In the genomic region with DNA sequence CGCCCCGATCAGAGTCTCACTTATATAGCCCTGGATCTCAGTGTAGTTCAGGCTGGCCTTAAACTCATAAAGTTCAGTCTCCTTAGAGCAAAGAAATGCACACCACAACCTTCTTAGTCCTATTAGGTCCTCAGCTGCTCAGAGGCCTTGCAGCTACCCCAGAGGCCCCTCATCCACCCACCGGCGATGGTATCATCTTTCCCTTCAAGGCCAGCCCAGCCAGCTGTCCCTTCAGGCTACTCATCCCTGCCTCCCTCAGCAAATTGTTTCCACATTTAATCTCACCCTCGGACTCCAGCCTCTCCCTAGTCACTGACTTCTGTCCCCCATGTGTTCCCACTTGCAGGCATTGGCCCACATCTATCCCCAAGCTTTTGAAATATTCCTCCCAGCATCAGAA, we compare ENCODE assay signal across 33 mouse cellular contexts. TPM values are rescaled to one million over a fixed set of nuclear protein-coding genes. Genes with fewer than 3 reads are reported as not detected.
DNase-seq lines count a peak whose midpoint lies in the region; ATAC-seq and TF ChIP-seq lines count a peak whose summit lies in the region.
"Had no signal": no experiment of that assay in that cellular context is flagged by ENCODE, and none has a peak within 500 bp of the region (broad histone marks: within the 10 kb centered on the region; RNA-seq: fewer than 3 reads in every experiment).

No protein-coding gene starts in this region.

- no peak overlapping the region for H3K4me3 ChIP-seq in kidney, embryonic 14.5 days (ENCODE audit: low read length)
- no peak overlapping the region for H3K4me3 ChIP-seq in embryonic facial prominence, embryonic 14.5 days (ENCODE audit: low read depth, low read length)
- no peak overlapping the region for H3K4me3 ChIP-seq in myocyte
- no peak overlapping the region for H3K4me3 ChIP-seq in midbrain, embryonic 10.5 days
- H3K4me3 ChIP-seq: forebrain, embryonic 10.5 days; heart, adult 2 months; heart, embryonic 12.5 days; hindbrain, embryonic 15.5 days; liver, embryonic 12.5 days; megakaryocyte, embryonic 14.5 days; neural tube, embryonic 15.5 days had no signal

- no peaks in the 10 kb centered on the region for H3K27me3 ChIP-seq in kidney, embryonic 14.5 days (ENCODE audit: control insufficient read depth, insufficient read depth, low read length)
- no peaks in the 10 kb centered on the region for H3K27me3 ChIP-seq in embryonic facial prominence, embryonic 14.5 days (replicated peaks; ENCODE audit: control insufficient read depth, insufficient read depth, low read length)
- H3K27me3 ChIP-seq in myocyte (ENCODE audit: control insufficient read depth, insufficient read depth, insufficient read length) = no peaks in the 10 kb centered on the region
- no peaks in the 10 kb centered on the region for H3K27me3 ChIP-seq in midbrain, embryonic 10.5 days (ENCODE audit: low read depth, poor library complexity, severe bottlenecking)
- H3K27me3 ChIP-seq: heart, embryonic 12.5 days; hindbrain, embryonic 15.5 days; neural tube, embryonic 15.5 days; Patski had no signal

- 0 out of 2 replicates have a peak, but pooled peaks have one; percentile 18 for ATAC-seq in kidney, embryonic 14.5 days (ENCODE audit: low FRiP score, low TSS enrichment)
- peak; percentile 32; the same call in 1 of the 2 replicates for ATAC-seq in embryonic facial prominence, embryonic 14.5 days (ENCODE audit: low read depth)
- ATAC-seq: forebrain, embryonic 16.5 days; inflammation-experienced regulatory T-cells, adult 6 months; liver, embryonic 12.5 days; liver, postnatal 0 days; lung, postnatal 0 days; Patski had no signal

- no peak overlapping the region for H3K9ac ChIP-seq in kidney, embryonic 14.5 days (ENCODE audit: low read depth, low read length)
- no peak overlapping the region for H3K9ac ChIP-seq in embryonic facial prominence, embryonic 14.5 days (ENCODE audit: low read depth, low read length)
- H3K9ac ChIP-seq: heart, embryonic 12.5 days; hindbrain, embryonic 15.5 days; liver, embryonic 12.5 days; liver, postnatal 0 days; neural tube, embryonic 15.5 days had no signal

- H3K4me1 ChIP-seq in kidney, embryonic 14.5 days (ENCODE audit: control insufficient read depth, insufficient read depth, low read length) = peaks cover 7% of the 10 kb centered on the region; the same call in 1 of the 2 replicates
- peaks cover 5% of the 10 kb centered on the region; the same call in 1 of the 2 replicates for H3K4me1 ChIP-seq in embryonic facial prominence, embryonic 14.5 days (ENCODE audit: control insufficient read depth, insufficient read depth, low read length)
- H3K4me1 ChIP-seq in midbrain, embryonic 10.5 days = peaks cover 9% of the 10 kb centered on the region

- H3ac ChIP-seq in myocyte (ENCODE audit: control insufficient read depth, insufficient read length) = no peak overlapping the region

- DNase-seq in adrenal gland, postnatal 14 days = peak; percentile 35
- DNase-seq in adrenal gland, postnatal 25 days = no peak
- DNase-seq in kidney, postnatal 10 days = no peak
- DNase-seq in embryonic facial prominence, embryonic 14.5 days (ENCODE audit: low spot score) = peak; percentile 57
- no peak for DNase-seq in thymus, postnatal 4 days
- DNase-seq in midbrain, embryonic 10.5 days (ENCODE audit: low spot score) = no peak
- DNase-seq: adrenal gland, postnatal 10 days; cerebellum, adult 11-12 months; cerebellum, adult 9-11 months; heart, adult 2 months; heart, postnatal 4 days; kidney, adult 11 months; layer of hippocampus, postnatal 36 days; liver, postnatal 0 days; lung, postnatal 4 days; midbrain, embryonic 14.5 days; right cerebral cortex, postnatal 4 days; thymus, adult 18-20 months; thymus, postnatal 25 days had no signal

- H3K4me2 ChIP-seq in kidney, embryonic 14.5 days (replicated peaks; ENCODE audit: low read depth, low read length) = no peak overlapping the region
- H3K4me2 ChIP-seq in embryonic facial prominence, embryonic 14.5 days (ENCODE audit: low read depth, low read length) = no peak overlapping the region
- H3K4me2 ChIP-seq in myocyte (ENCODE audit: low read depth) = peak overlapping the region; percentile 48
- H3K4me2 ChIP-seq: heart, embryonic 12.5 days; hindbrain, embryonic 15.5 days; liver, embryonic 12.5 days; neural tube, embryonic 15.5 days had no signal

- no peak for TF ChIP-seq POLR2A in myocyte (IDR thresholded peaks at IDR 0.05; ENCODE audit: insufficient read length, low read depth)

- no peaks in the 10 kb centered on the region for H3K79me2 ChIP-seq in myocyte (ENCODE audit: control insufficient read depth, insufficient read depth)

- no peak overlapping the region for H3K27ac ChIP-seq in kidney, embryonic 14.5 days (ENCODE audit: low read depth, low read length)
- H3K27ac ChIP-seq in embryonic facial prominence, embryonic 14.5 days (replicated peaks; ENCODE audit: low read depth, low read length) = no peak overlapping the region
- H3K27ac ChIP-seq in midbrain, embryonic 10.5 days (replicated peaks) = no peak overlapping the region
- H3K27ac ChIP-seq: forebrain, embryonic 10.5 days; heart, adult 2 months; hindbrain, embryonic 15.5 days; liver, embryonic 12.5 days; neural tube, embryonic 15.5 days; stomach, postnatal 0 days had no signal

- no peaks in the 10 kb centered on the region for H3K9me3 ChIP-seq in kidney, embryonic 14.5 days (ENCODE audit: control insufficient read depth, low read length)
- H3K9me3 ChIP-seq in embryonic facial prominence, embryonic 14.5 days (ENCODE audit: control insufficient read depth, low read length) = no peaks in the 10 kb centered on the region
- H3K9me3 ChIP-seq in midbrain, embryonic 10.5 days (replicated peaks) = no peaks in the 10 kb centered on the region
- H3K9me3 ChIP-seq: forebrain, embryonic 10.5 days; G1E; heart, embryonic 12.5 days; hindbrain, embryonic 15.5 days; liver, embryonic 12.5 days; megakaryocyte, embryonic 14.5 days; neural tube, embryonic 15.5 days had no signal

- 43% methylated on average over 5 of the region's 5 CpGs for WGBS in kidney, embryonic 14.5 days
- WGBS in embryonic facial prominence, embryonic 14.5 days = 39% methylated on average over 5 of the region's 5 CpGs
- WGBS in midbrain, embryonic 10.5 days = 76% methylated on average over 5 of the region's 5 CpGs

- no peaks in the 10 kb centered on the region for H3K36me3 ChIP-seq in kidney, embryonic 14.5 days (ENCODE audit: control insufficient read depth, insufficient read depth, low read length)
- no peaks in the 10 kb centered on the region for H3K36me3 ChIP-seq in embryonic facial prominence, embryonic 14.5 days (ENCODE audit: control insufficient read depth, insufficient read depth, low read length)
- no peaks in the 10 kb centered on the region for H3K36me3 ChIP-seq in myocyte (ENCODE audit: control insufficient read depth, insufficient read depth)
- H3K36me3 ChIP-seq in midbrain, embryonic 10.5 days = no peaks in the 10 kb centered on the region
- H3K36me3 ChIP-seq: forebrain, embryonic 10.5 days; G1E; heart, embryonic 12.5 days; hindbrain, embryonic 15.5 days; liver, embryonic 12.5 days; neural tube, embryonic 15.5 days had no signal

TF ChIP-seq in myocyte, 11 proteins besides CTCF, POLR2A, EP300 and RAD21:
- TF ChIP-seq TCF3 (IDR thresholded peaks at IDR 0.05; ENCODE audit: insufficient read length, low read depth) (peak; percentile 57), USF1 (IDR thresholded peaks at IDR 0.05; ENCODE audit: low read depth) (no peak), CEBPB (IDR thresholded peaks at IDR 0.05; ENCODE audit: insufficient read depth, poor library complexity, severe bottlenecking) (no peak), MAX (IDR thresholded peaks at IDR 0.05; ENCODE audit: low read depth) (no peak), TCF12 (IDR thresholded peaks at IDR 0.05; ENCODE audit: insufficient read depth, poor library complexity, severe bottlenecking) (peak; percentile 75), MYOG (IDR thresholded peaks at IDR 0.05; ENCODE audit: control insufficient read depth in 1 of 3, insufficient read depth in 1 of 3, insufficient read length in 2 of 3, low read depth in 2 of 3) (peak; percentile 61 to 96 (median 83)), MYOD1 (IDR thresholded peaks at IDR 0.05; ENCODE audit: control insufficient read depth in 1 of 3, insufficient read length in 2 of 3, low read depth in 2 of 3) (peak; percentile 84 to 94 (median 85)), REST (IDR thresholded peaks at IDR 0.05; ENCODE audit: insufficient read depth, insufficient read length) (no peak)

RNA-seq across cellular contexts. Expression of a gene that starts 5.8 kb away (rescaled TPM):
- 70.4 and 74.8 TPM in 2 replicates for total RNA-seq in adrenal gland, postnatal 14 days (2021)
- total RNA-seq in adrenal gland, postnatal 25 days (2021) = 80.8 and 101 TPM in 2 replicates
- 82.3 and 116 TPM in 2 replicates for polyA plus RNA-seq in kidney, embryonic 14.5 days (2014; fragmentation: Nextera tagmentation; extraction: Ambion mirVana)
- 107 and 108 TPM in 2 replicates for polyA plus RNA-seq in embryonic facial prominence, embryonic 14.5 days (2014; fragmentation: Nextera tagmentation; extraction: Ambion mirVana)
- polyA plus RNA-seq in myocyte (2012; fragmentation: generic; extraction: Trizol) = 21.4 TPM
- 133 and 160 TPM in 2 replicates for polyA plus RNA-seq in midbrain, embryonic 10.5 days (2016; fragmentation: Nextera tagmentation; extraction: Ambion mirVana)

RNA-seq across cellular contexts. Expression of a gene that starts 39.4 kb away (rescaled TPM):
- 234 and 260 TPM in 2 replicates for total RNA-seq in adrenal gland, postnatal 14 days (2021)
- total RNA-seq in adrenal gland, postnatal 25 days (2021) = 234 and 254 TPM in 2 replicates
- 746 and 807 TPM in 2 replicates for polyA plus RNA-seq in kidney, embryonic 14.5 days (2014; fragmentation: Nextera tagmentation; extraction: Ambion mirVana)
- polyA plus RNA-seq in embryonic facial prominence, embryonic 14.5 days (2014; fragmentation: Nextera tagmentation; extraction: Ambion mirVana) = 528 and 592 TPM in 2 replicates
- 120 TPM for polyA plus RNA-seq in myocyte (2012; fragmentation: generic; extraction: Trizol)
- 713 and 827 TPM in 2 replicates for polyA plus RNA-seq in midbrain, embryonic 10.5 days (2016; fragmentation: Nextera tagmentation; extraction: Ambion mirVana)

RNA-seq across cellular contexts. Expression of a gene that starts 57.1 kb away (rescaled TPM):
- total RNA-seq in adrenal gland, postnatal 14 days (2021) = 17.7 and 23.2 TPM in 2 replicates
- 23.5 and 38.5 TPM in 2 replicates for total RNA-seq in adrenal gland, postnatal 25 days (2021)
- polyA plus RNA-seq in kidney, embryonic 14.5 days (2014; fragmentation: Nextera tagmentation; extraction: Ambion mirVana) = 68.5 and 75.6 TPM in 2 replicates
- polyA plus RNA-seq in embryonic facial prominence, embryonic 14.5 days (2014; fragmentation: Nextera tagmentation; extraction: Ambion mirVana) = 61.3 and 63.0 TPM in 2 replicates
- polyA plus RNA-seq in myocyte (2012; fragmentation: generic; extraction: Trizol) = 16.4 TPM
- 125 and 129 TPM in 2 replicates for polyA plus RNA-seq in midbrain, embryonic 10.5 days (2016; fragmentation: Nextera tagmentation; extraction: Ambion mirVana)

Comparison
In these comparisons a context has a peak if more than half of its experiments do, and no peak if none do; other contexts are left out.
1. DNase-seq: peak in adrenal gland, postnatal 14 days (single experiment) and embryonic facial prominence, embryonic 14.5 days (single experiment); none in adrenal gland, postnatal 25 days (single experiment), kidney, postnatal 10 days (single experiment), thymus, postnatal 4 days (single experiment) and midbrain, embryonic 10.5 days (single experiment).